Mouse (Mus musculus): ENCODE measurements at regions not wholly inside any gene's neighbourhood (a gene's known extent, or its start where the extent isn't known, plus 50 kb on each side); places are given as distances from the start of the nearest gene placed in this dataset.
"Not testable (repeated sequence)": the region's sequence is repeated elsewhere in the genome, so short reads cannot be mapped to it uniquely, and the experiment has no call there.

DNA sequence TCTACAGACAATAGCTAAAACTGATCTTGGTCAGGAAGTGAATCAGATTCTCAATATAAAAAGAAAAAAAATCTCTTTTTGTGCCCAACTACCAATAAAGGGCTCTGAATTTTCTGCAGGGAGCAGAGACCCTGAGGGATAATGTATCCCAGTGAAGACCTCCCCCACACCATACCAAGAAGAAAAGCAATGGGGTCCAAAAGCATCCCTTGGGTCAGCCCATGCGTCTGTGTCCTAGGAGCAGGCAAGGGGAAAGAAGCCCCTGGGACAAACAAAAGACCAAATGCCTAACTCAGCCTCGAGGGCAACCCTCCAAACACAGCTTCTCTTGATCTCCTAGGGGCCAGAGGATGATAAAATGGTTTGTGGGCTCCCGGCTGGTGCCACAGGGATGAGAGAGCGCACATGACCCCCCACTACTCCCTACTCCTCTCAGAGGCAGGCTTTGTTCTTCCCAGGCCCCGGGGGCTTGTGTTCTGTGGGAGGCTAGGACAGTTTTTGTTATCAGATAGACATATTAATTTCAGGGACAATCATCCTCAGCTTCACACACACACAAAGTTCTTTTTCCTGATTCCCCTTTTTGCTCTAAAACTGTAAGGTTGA lies 172.0 kb upstream of the Slc25a13 start:
- DNase-seq (ENCODE audit: inconsistent ontology term), result no peak

DNA sequence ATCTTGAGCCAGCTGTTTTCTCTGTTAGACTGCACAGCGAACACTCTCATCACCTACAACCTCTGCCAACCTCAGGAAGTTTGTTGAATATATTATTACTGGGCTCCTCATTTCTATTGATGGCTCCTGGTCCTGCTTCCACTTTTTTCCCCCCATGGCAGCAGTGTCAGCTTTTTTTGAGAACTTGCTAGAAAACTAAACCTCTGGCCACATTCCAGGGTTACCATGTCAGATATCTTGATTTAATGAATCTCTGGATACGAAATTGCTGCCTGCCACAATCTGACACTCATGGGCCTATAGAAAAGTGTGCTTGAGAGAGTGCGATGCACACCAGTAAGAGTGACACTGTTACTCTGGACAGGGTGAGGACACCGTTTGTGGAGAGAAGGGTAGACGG lies 170.6 kb upstream of the Slc25a13 start:
- DNase-seq (ENCODE audit: inconsistent ontology term), result no peak

DNA sequence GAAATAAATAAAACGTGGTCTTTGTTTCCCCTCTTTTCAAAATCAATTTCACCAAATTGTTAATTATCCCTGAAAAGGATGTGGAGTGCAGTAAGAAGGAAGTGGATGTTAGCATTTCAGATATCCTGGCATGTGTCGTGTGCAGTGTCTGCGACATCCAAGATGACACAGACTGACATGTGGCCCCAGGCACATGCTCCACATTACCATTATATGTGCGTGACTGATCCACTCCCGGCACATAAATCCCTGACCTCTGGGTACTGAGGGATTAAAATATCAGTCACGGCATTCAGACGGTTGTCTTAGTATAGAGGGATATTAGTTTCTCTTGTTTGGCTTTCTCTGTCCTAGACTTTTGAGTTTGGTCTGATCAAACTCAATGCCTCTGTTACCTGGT lies 168.0 kb upstream of the Slc25a13 start:
- no peak for DNase-seq (ENCODE audit: inconsistent ontology term)

DNA sequence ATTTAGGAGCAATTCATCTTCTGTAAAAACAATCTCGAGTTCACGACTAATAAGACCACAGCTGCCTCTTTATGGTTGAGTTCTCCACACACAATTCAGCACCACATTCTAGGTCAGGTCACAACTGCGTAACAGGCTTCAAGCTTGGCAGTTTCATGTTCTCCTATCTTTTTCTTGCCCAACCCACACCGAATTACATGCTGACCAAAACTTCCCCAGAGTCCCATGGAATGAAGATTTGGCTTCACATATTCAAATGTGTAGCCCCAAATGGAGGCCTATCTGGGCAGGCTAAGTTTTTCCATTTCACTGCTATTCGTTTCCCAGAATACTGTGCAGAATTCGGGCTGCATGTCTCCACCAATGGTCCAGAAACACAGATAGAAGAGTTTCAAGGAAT lies 167.5 kb upstream of the Slc25a13 start:
- no peak for DNase-seq (ENCODE audit: inconsistent ontology term)

DNA sequence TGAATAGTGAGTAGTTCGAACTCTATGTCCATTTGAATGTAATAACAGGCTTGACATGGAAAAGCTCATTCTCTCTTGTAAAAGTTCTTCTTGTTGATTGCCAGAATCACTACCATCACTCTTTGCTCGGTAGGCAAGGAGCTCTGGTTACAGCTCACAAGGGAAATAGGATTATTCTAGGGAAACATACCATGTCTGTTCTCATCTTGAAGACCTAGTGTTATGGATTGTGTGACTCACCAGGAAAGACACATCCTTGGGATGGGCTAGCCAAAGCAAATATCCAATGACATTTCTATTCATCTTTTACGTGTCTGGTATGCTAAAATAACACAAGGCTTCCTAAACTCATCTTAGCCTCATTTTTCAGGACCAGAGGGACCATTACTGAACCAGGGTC lies 155.4 kb upstream of the Slc25a13 start:
- peak; percentile 36 for DNase-seq (ENCODE audit: inconsistent ontology term)

DNA sequence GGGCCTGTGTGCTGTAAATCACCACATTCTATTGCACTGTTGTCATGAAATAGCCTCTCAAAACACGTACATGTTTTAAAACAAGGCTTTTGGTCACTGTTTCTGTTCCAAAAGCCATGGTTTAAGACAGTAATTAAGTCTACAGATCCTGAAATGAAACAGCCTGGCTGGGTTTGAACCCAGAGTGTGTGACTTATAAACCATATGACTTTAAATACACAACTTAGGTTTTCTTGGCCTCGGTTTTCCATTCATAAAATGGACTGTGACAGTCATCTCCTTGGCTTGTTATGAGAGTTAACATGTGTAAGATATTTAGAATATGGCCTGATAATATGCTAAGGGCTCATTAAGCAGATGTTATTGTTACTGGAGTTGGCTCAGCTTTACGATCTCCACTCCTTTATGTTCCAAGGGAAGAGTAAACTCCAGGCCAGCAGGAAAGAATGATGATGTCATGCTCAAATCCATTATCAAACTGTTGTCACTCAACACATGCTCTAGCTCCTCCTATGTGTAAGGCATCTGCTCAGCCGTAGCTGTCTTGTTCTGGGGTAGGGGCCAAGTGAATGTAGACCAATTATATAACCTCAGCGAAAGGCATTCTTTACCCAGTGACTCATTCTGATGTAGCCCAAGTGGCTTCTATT lies 154.6 kb upstream of the Slc25a13 start:
- DNase-seq (ENCODE audit: inconsistent ontology term), result no peak

DNA sequence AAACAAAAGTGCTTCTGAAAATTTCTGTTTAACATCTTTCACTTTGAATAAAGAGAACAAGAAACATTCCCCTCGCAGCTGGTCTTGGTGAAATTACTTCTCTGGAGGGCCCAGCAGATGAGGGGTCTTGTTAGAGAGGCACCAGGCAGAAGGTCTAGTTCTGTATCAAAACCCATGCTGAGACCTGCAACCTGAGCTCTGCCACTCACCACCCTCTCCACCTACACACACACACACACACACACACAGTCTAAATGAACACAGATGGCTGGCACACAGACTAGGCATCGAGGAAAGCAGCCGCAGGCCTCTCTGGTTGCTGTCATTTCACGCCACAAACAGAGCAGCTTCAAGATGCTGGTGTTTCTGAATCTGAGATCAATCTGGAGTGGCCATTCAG lies 147.1 kb upstream of the Slc25a13 start:
- no peak for DNase-seq (ENCODE audit: inconsistent ontology term)

DNA sequence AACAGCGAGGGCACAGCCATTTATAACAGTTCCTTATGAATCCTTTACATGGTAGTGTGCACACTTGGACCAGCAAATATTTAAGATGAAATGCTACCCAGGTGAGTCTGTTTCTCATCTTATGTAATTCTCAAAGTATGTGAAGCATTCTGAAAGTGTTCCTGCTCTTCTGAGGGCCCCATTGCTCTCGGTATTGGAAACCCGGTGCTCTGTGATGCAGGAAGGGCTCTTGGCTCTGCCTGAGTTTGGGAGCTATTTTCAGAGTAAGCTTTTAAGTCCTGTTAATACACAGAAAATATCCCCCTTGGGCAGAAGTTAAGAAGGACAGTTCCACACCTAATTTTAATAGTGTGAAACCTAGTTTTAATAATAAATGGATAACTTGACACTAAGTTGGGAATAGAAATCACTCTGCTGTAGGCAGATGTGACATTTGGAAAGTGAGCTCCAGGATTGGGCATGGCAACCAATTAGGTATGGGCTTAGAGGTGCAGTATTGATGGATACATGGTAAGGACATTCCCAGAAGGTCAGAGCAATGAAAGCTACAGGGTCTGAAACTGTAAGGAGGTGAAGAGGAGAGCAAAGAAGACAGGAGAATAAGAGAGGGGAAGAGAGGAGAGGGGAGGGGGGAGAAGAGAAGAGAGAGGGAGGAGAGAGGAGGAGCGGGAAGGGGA lies 145.8 kb upstream of the Slc25a13 start:
- DNase-seq (ENCODE audit: inconsistent ontology term), result no peak

DNA sequence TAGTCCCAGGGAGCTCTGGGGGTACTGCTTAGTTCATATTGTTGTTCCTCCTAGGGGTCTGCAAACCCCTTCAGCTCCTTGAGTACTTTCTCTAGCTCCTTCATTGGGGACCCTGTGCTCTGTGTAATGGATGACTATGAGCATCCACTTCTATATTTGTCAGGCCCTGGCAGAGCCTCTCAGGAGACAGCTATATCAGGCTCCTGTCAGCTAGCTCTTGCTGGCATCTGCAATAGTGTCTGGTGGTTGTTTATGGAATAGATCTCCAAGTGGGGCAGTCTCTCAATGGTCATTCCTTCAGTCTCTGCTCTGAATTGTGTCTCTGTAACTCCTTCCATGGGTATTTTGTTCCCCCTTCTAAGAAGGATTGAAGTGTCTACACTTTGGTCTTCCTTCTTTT lies 144.2 kb upstream of the Slc25a13 start:
- not testable (repeated sequence) for DNase-seq (ENCODE audit: inconsistent ontology term)

DNA sequence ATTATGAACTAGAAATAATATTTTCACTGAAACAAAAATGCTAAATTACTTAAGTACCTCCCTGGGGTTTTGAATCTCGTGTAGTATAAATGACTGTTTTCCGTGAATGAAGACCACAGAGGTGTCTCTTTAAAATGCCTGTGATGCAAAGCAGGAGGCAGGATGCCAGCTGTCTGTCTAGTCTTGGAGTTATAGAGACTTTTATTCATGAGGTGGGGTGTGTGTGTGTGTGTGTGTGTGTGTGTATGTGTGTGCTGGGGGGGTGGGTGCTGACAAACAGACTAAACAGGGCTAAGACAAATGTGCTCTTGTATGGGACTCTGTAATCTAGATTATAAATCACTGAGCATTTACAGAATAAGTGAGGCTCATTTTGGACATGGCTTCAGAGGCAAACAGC lies 140.5 kb upstream of the Slc25a13 start:
- DNase-seq (ENCODE audit: inconsistent ontology term), result no peak

DNA sequence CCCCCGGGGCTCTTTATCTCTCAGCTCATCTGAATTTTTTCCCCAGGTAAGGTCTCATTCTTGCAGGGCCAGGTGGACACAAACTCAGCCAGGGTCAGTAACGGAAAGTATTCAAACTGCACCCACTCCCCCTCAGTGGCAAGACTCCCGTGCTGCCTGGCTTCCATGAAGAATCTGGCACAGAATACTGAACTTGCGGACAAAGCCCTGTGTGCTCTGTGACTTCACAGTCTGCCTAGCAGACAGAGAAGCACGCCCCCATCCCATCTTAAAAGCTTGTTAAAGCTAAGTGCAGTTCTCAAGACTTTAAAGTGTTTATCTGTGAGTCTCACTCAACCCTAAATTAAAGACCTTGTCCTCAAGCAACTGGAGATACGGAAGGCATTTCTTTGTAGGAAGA lies 140.0 kb upstream of the Slc25a13 start:
- DNase-seq (ENCODE audit: inconsistent ontology term), result no peak

DNA sequence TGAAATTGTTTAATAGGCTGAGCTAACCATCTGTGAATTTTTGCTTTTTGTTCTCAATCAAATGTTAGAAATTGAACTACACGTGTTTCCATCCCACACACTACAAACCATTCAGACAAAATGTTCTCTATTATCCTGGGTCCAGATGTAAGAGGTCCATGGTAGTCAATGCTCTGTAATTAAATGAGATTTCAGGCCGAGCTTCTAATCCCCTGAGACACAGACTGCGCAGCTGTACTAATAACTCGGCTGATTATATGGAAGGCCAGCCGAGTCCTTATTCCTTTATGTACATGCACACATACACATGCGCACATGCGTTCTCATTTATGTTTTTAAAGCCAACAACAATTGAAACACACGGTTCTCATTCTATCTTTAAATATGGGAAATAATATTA lies 118.3 kb upstream of the Slc25a13 start:
- no peak for DNase-seq (ENCODE audit: inconsistent ontology term)

DNA sequence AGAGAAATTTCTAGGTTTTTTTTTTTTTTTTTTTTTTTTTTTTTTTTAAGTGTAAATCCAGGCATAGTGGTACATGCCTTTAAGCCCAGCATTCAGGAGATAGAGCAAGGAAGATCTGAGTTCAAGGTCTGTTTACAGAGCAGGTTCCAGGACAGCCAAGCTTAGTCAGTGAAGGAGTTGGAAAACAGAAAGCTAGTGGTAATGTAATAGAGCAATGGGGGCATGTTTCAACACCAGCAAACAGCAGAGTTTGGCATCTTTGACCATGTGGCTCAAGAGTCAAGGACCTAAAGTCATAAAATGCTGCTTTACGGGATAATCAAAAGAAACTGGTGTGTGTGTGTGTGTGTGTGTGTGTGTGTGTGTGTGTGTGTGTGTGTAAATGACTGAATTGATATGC lies 113.3 kb upstream of the Slc25a13 start:
- no peak for DNase-seq (ENCODE audit: inconsistent ontology term)

DNA sequence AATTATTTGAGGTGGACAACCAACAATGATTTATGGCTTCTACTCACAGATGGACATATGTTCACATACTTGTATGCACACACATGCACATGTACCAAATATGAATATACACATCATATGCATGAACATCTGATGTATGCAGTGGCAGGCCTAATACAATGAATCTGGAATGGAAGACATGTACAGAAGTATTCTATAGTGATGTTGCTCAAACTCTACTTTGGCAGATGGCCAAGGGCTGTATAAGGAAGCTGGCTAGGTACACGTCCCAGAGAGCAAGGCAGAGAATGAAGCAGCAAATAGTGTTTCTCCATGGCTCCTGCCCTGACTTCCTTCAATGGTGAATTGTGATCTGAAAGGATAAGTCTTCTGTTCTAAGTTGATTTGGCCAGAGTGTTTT lies 108.5 kb upstream of the Slc25a13 start:
- no peak for DNase-seq (ENCODE audit: inconsistent ontology term)

DNA sequence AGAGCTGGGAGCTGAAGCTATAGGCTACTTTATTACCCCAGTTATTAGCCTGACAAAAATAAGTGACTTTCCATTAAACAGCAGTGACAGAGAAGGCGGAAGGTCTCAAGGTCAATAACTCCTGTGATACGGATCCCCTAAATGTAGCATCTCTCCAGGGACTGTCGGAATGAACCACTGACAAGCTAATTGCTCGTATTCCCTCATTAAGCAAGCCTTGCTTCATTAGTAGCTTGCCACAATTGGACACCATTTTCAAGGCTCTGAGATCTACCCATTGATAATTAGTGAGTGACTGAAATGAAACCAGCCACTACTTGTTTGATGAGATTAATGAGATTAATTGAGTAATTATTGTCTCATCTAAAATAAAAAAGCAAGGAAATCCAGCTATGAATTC lies 99.8 kb upstream of the Slc25a13 start:
- DNase-seq (ENCODE audit: inconsistent ontology term), result peak; percentile 29

DNA sequence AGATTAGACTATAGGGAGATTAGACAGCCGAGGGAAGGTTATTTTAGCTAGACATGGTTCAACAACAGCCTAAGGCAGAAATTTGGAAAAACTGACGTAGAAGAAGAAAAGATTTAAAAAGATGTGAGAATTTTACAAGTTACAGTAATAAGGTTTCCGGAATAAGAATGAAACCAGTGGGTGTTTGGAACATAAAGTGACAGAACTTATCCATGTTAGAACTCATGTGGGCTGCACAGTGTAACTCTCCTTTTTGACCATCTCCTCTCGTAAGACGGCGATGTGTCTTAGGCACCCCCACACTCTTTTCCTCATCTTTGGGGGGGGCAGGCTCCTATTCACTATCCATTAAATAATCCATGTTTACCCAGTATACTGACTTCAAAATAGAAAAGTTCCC lies 96.2 kb upstream of the Slc25a13 start:
- DNase-seq (ENCODE audit: inconsistent ontology term), result no peak

DNA sequence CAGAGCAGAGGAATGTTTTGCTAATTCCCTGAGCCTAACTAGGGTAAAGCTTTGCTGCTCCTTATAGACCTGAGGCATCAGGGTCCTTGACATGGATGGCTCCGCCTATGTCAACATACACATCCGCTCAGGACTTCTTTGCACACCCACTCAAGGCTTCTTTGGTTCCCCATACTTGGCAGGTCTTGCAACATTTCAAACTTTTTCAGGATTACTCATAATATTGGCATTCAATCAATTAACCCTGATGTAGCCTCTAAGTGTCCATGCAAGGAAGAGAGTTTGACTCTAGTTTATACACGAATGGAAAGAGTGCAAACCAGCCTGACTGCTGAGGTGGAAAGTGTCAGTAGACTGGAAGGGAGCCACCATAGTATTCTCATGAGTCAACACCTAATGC lies 93.2 kb upstream of the Slc25a13 start:
- peak; percentile 78 for DNase-seq (ENCODE audit: inconsistent ontology term)

DNA sequence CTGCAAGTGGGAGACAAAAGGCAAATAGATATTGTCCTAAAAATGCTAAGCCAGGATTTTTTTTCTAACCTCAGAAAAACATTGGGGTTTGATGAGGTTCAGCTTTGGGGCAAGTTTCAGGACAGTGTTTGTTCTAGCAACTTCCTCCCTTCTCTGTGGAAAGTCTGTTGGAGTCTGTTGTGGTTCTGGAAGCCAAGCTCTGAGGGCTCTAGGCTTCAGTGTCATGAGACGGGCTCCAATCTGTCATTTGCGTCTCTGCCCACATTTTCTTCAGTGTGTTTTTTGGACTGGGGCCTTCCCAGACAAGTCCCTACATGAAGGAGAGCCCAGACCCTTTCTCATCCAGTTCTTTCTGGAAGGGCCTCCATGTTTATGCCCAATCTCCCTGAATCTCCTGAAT lies 90.6 kb upstream of the Slc25a13 start:
- no peak for DNase-seq (ENCODE audit: inconsistent ontology term)

DNA sequence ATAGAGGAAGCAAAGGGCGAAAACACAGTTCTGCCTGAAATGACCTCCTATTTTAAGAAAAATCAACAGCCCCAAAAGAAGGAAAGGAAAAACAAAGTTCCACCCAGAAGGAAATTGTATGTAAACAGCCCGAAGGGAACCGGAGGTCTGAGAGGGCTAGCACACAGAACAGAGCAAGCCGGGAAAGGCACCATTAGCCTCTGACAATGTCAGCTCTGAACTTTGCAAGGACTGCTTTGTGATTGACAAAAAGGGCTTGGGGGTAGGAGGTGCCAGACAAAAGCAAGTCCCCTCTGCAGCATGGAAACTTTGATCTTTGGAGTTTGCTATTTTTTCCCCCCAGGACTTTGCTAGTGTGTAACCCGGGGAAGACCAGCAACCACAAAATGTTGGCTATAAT lies 86.8 kb upstream of the Slc25a13 start:
- DNase-seq (ENCODE audit: inconsistent ontology term), result no peak

DNA sequence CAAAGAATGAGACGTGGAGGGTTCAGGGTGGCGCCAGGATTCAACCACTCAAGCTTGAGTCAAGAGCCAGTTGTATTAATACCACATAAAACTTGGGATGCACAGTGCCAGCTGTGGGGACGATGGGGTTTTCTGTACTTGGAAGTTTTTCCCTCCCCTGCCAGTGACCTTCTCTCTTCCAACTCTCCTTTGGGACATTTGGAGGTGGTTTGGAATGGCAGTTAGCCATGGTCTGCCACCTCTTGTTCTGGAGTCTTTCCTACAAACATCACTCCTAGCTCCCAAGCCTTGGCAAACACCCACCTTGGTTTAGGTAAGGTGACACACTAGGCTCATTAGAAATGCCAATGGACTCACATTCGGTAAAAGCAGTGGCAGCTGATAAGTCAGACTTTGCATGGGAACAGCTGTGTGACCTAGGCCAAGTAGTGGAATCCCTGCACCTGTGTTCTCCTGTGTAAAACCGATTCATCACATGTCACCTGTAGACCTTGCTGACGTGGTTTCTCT lies 84.1 kb upstream of the Slc25a13 start:
- no peak for DNase-seq (ENCODE audit: inconsistent ontology term)

DNA sequence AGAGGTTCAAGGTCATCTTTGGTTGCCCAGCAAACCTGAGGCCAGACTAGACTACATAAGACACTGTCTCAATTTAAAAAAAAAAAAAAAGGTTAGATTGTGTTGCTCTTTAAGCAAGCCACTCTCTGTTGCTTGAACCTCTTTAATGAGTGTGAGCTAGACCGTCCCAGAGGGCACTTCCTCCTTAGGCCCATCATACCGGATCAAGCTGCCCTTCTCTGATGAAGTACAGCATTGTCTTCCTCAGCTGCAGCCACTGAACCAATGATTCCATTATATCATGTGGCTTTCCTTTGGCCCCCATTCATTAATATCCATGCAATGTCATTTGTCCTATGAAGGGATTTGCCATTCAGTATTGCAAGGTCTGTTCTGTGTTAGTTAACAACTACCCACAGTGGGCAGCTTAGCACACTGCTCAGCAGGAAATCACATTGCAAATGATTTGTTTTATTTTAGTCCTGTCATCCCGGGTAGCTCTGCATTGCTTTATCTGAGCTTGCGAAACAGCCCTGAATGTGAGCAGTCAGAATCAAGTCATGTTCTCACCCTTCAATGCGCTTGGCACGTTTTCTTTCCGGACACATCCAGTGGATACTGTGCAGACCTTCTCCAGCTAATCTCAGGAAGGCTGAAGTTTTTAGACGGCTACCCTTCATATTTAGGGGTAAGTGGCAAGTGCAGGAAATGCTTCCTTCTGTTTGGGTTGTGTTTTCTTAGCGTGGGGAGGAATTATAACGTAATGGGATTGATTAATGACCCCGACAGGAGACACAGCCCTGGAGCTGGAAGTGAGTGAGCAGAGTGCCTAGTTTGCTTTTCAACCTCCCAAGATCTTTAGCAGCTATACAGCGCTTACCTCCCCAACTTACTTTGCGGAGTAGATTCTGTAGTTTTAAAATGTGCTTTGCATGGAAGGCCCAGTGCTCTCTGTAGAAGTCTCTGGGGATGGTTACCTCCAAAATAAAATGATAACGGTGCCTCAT lies 82.2 kb upstream of the Slc25a13 start:
- peak; percentile 13 for DNase-seq (ENCODE audit: inconsistent ontology term)

DNA sequence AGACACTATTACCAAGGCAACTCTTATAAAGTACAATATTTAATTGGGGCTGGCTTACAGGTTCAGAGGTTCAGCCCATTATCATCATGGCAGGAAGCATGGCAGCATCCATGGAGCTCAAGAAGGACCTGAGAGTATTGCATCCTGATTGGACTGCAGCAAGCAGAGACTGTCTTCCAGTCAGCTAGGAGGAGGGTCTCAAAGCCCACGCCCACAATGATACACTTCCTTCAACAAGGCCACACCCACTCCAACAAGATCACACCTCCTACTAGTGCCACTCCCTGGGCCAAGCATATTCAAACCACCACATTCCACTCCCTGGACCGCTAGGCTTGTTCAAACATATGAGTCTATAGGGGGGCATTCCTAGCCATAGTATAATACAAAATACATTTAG lies 78.6 kb upstream of the Slc25a13 start:
- DNase-seq (ENCODE audit: inconsistent ontology term), result not testable (repeated sequence)

Data from Muller cell, postnatal 12 days (primary cell).